Mouse (Mus musculus): ENCODE measurements around the gene Fam189a1. TPM values are rescaled to one million over a fixed set of nuclear protein-coding genes. Genes with fewer than 3 reads are reported as not detected.
A peak's percentile ranks its signal among the peaks of the same experiment; 100 is the strongest.

The Fam189a1 gene
- polyA plus RNA-seq, 1 experiment from 2014 or later, result 3.6 TPM

DNA sequence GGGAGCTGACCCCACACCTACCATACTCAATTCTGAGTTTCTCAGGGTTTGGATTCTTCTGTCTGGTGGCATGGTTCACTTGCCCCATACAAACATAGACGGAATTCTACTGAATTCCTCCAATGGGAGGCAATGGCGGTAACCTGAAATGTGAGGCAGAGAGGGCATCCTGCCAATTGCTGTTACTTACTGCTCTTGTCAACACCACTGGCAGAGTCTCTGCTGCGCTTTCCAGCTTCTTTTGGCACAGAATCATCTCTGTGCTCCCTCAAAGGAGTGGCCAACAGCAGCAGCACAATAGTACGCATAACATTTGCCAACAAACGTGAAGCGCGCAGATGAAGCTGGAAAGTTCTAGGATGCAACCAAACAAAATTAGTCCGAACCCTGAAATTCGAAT, 266.5 kb downstream of the Fam189a1 start:
- H3K4me2 ChIP-seq (ENCODE audit: low read depth, low read length), result no peak overlapping the region
- no peaks in the 10 kb centered on the region for H3K36me3 ChIP-seq (ENCODE audit: control insufficient read depth, insufficient read depth, low read length)
- H3K4me3 ChIP-seq (ENCODE audit: low read depth, low read length), result no peak overlapping the region
- no peaks in the 10 kb centered on the region for H3K9me3 ChIP-seq (ENCODE audit: control insufficient read depth, low read length)
- H3K27ac ChIP-seq (replicated peaks; ENCODE audit: low read depth, low read length), result no peak overlapping the region
- H3K4me1 ChIP-seq (ENCODE audit: control insufficient read depth, insufficient read depth, low read length), result peaks cover 6% of the 10 kb centered on the region; the same call in 1 of the 2 replicates
- no peak for ATAC-seq (ENCODE audit: low read depth)
- DNase-seq (ENCODE audit: low spot score), result peak; percentile 90
- 59% methylated on average over 9 of the region's 9 CpGs for WGBS
- H3K27me3 ChIP-seq (replicated peaks; ENCODE audit: control insufficient read depth, insufficient read depth, low read length), result no peaks in the 10 kb centered on the region
- H3K9ac ChIP-seq (ENCODE audit: low read depth, low read length), result no peak overlapping the region

DNA sequence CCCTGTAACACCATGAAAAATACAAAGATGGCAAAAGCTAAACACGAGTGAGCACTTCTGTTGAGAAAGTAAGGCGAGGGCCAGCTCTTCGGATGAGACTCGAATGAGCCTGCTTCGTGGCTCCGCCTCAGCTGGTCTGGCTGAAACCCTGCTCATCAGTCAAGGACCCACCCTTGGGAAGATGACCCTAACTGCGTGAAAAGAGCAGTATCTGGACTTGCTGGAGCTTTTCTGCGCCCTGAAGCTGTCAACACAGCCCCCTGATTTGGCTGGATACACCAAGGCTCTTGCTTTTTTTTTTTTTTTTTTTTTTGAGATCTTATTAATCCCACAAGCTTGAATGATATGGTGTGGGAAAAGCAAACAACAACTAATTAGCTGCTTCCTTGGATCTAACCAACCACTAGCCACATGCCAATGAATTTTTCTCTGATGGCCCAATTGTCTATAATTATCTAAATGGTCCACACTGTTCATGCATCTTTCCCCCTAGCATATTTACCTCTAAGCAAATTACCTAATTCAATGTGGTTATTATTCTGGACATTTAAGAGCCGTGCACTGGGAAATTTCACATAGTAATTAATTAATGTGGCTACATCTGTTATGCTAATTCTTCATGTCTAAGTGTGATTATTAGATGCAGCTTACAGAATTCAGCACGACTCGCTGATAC, 272.0 kb downstream of the Fam189a1 start:
- no peaks in the 10 kb centered on the region for H3K27me3 ChIP-seq (replicated peaks; ENCODE audit: control insufficient read depth, insufficient read depth, low read length)
- DNase-seq (ENCODE audit: low spot score), result no peak
- no peak overlapping the region for H3K9ac ChIP-seq (ENCODE audit: low read depth, low read length)
- H3K36me3 ChIP-seq (ENCODE audit: control insufficient read depth, insufficient read depth, low read length), result no peaks in the 10 kb centered on the region
- H3K27ac ChIP-seq (replicated peaks; ENCODE audit: low read depth, low read length), result no peak overlapping the region
- H3K4me2 ChIP-seq (ENCODE audit: low read depth, low read length), result no peak overlapping the region
- ATAC-seq (ENCODE audit: low read depth), result no peak
- no peak overlapping the region for H3K4me3 ChIP-seq (ENCODE audit: low read depth, low read length)
- no peaks in the 10 kb centered on the region for H3K9me3 ChIP-seq (ENCODE audit: control insufficient read depth, low read length)
- no peaks in the 10 kb centered on the region for H3K4me1 ChIP-seq (ENCODE audit: control insufficient read depth, insufficient read depth, low read length)
- WGBS, result 61% methylated on average over 11 of the region's 11 CpGs

DNA sequence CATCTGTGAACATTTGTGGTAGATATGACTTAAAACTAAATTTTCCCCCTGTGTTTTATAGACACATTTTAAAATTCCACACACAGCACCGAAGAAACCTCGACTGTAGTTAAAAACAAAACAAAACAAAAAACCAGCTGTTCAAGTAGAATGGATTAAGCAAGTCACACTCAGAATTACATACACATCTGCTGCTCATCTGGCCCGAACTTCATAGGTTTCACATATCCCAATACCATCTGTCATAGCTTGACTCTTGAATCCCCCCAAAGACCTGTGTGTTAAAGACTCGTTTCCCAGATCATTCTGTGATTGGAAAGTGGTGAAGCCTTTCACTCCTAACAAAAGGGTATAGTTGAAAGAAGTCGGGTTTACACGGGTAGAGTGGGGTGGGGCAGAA, 274.1 kb downstream of the Fam189a1 start:
- WGBS, result 40% methylated on average over 6 of the region's 6 CpGs
- DNase-seq (ENCODE audit: low spot score) (peak; percentile 68), ATAC-seq (ENCODE audit: low read depth) (no peak)
- H3K9me3 ChIP-seq (ENCODE audit: control insufficient read depth, low read length), result no peaks in the 10 kb centered on the region
- H3K27me3 ChIP-seq (replicated peaks; ENCODE audit: control insufficient read depth, insufficient read depth, low read length), result no peaks in the 10 kb centered on the region
- H3K4me2 ChIP-seq (ENCODE audit: low read depth, low read length), result no peak overlapping the region
- H3K27ac ChIP-seq (replicated peaks; ENCODE audit: low read depth, low read length), result no peak overlapping the region
- no peaks in the 10 kb centered on the region for H3K36me3 ChIP-seq (ENCODE audit: control insufficient read depth, insufficient read depth, low read length)
- H3K4me1 ChIP-seq (ENCODE audit: control insufficient read depth, insufficient read depth, low read length), result no peaks in the 10 kb centered on the region
- no peak overlapping the region for H3K4me3 ChIP-seq (ENCODE audit: low read depth, low read length)
- H3K9ac ChIP-seq (ENCODE audit: low read depth, low read length), result no peak overlapping the region

DNA sequence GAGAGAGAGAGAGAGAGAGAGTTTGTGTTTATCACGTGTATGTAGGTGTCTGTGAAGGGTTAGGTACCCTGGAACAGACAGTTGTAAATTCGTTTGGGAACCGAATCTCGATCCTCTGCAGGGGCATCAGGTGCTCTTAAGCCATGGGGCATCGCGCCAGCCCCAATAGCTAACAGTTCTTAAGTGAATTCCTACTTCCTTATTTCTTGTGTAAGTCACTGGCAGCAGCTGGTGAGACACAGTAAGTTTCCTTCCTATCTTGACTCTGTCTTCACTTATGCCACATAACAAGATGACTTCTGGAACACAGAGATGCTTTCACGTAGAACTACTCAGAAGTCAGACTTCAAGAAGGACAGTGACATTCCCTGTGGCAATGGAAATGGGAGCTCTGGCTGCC, 275.0 kb downstream of the Fam189a1 start:
- no peak overlapping the region for H3K4me2 ChIP-seq (ENCODE audit: low read depth, low read length)
- no peak for DNase-seq (ENCODE audit: low spot score)
- no peaks in the 10 kb centered on the region for H3K27me3 ChIP-seq (replicated peaks; ENCODE audit: control insufficient read depth, insufficient read depth, low read length)
- H3K27ac ChIP-seq (replicated peaks; ENCODE audit: low read depth, low read length), result no peak overlapping the region
- no peaks in the 10 kb centered on the region for H3K4me1 ChIP-seq (ENCODE audit: control insufficient read depth, insufficient read depth, low read length)
- no peak overlapping the region for H3K4me3 ChIP-seq (ENCODE audit: low read depth, low read length)
- no peak for ATAC-seq (ENCODE audit: low read depth)
- H3K9ac ChIP-seq (ENCODE audit: low read depth, low read length), result no peak overlapping the region
- no peaks in the 10 kb centered on the region for H3K9me3 ChIP-seq (ENCODE audit: control insufficient read depth, low read length)
- no peaks in the 10 kb centered on the region for H3K36me3 ChIP-seq (ENCODE audit: control insufficient read depth, insufficient read depth, low read length)
- WGBS, result 80% methylated on average over 7 of the region's 7 CpGs

DNA sequence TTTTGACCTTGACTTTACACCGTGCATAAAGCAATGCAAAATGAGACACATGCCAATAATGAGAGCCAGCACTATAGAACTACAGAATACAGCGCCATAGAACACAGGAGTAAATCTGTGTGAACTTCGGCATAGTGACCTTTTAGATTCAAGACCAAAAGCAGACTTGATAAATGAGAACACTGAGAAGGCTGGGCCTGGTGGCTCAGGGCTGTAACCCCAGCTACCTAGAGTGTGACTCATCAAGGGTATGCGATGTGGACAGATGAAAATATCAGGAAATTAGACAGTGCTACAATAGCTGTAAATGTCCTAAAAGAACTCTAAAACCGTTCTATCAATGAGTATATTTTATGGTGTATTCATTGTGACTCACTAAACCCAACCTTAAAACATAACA, 276.0 kb downstream of the Fam189a1 start:
- no peaks in the 10 kb centered on the region for H3K36me3 ChIP-seq (ENCODE audit: control insufficient read depth, insufficient read depth, low read length)
- H3K27me3 ChIP-seq (replicated peaks; ENCODE audit: control insufficient read depth, insufficient read depth, low read length), result no peaks in the 10 kb centered on the region
- no peak for ATAC-seq (ENCODE audit: low read depth)
- H3K9ac ChIP-seq (ENCODE audit: low read depth, low read length), result no peak overlapping the region
- no peak for DNase-seq (ENCODE audit: low spot score)
- no peaks in the 10 kb centered on the region for H3K9me3 ChIP-seq (ENCODE audit: control insufficient read depth, low read length)
- no peaks in the 10 kb centered on the region for H3K4me1 ChIP-seq (ENCODE audit: control insufficient read depth, insufficient read depth, low read length)
- no peak overlapping the region for H3K27ac ChIP-seq (replicated peaks; ENCODE audit: low read depth, low read length)
- no peak overlapping the region for H3K4me2 ChIP-seq (ENCODE audit: low read depth, low read length)
- WGBS, result 65% methylated on average over 5 of the region's 5 CpGs
- H3K4me3 ChIP-seq (ENCODE audit: low read depth, low read length), result no peak overlapping the region

DNA sequence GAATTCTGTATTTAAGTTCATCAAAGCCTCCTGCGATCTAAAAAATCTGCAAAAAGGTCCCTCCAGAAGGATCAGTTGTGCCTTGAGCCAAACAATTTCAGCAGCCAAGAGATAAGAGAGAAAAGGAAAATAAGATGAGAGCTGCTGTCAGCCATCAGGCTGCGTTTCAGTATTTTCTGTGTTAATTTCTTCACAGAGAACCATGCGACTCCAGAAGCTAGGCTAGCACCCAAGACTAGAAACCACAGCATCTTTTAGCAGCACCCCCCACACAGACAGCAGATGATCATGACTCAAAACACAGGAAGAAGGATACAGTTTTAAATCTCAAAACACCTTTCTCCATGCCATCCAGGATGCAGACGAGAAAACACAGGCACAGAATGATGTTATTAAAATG, 281.4 kb downstream of the Fam189a1 start:
- no peak overlapping the region for H3K9ac ChIP-seq (ENCODE audit: low read depth, low read length)
- ATAC-seq (ENCODE audit: low read depth) (no peak), DNase-seq (ENCODE audit: low spot score) (no peak)
- no peaks in the 10 kb centered on the region for H3K9me3 ChIP-seq (ENCODE audit: control insufficient read depth, low read length)
- H3K36me3 ChIP-seq (ENCODE audit: control insufficient read depth, insufficient read depth, low read length), result no peaks in the 10 kb centered on the region
- no peaks in the 10 kb centered on the region for H3K27me3 ChIP-seq (replicated peaks; ENCODE audit: control insufficient read depth, insufficient read depth, low read length)
- H3K27ac ChIP-seq (replicated peaks; ENCODE audit: low read depth, low read length), result no peak overlapping the region
- H3K4me3 ChIP-seq (ENCODE audit: low read depth, low read length), result no peak overlapping the region
- H3K4me2 ChIP-seq (ENCODE audit: low read depth, low read length), result no peak overlapping the region
- peaks cover 11% of the 10 kb centered on the region for H3K4me1 ChIP-seq (ENCODE audit: control insufficient read depth, insufficient read depth, low read length)
- 82% methylated on average over 4 of the region's 4 CpGs for WGBS

DNA sequence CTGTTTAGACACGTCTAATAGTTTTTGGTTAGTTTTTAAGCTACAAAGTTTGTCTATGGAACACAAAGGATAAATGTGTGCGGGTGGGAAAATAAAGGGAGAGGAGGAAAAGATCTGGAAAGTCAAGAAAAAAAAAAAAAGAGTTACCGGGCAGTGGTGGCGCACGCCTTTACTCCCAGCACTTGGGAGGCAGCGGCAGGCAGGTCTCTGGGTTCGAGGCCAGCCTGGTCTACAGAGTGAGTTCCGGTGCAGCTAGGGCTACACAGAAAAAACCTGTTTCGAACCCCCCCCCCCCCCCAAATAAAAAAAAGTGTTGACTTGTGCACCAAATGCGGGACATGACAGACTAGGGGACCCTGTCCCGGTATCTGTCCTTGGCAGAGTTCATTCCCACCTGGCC, 283.1 kb downstream of the Fam189a1 start:
- peak overlapping the region; percentile 97 for H3K27ac ChIP-seq (replicated peaks; ENCODE audit: low read depth, low read length)
- no peaks in the 10 kb centered on the region for H3K27me3 ChIP-seq (replicated peaks; ENCODE audit: control insufficient read depth, insufficient read depth, low read length)
- H3K4me3 ChIP-seq (ENCODE audit: low read depth, low read length), result peak overlapping the region; percentile 79
- DNase-seq (ENCODE audit: low spot score) (no peak), ATAC-seq (ENCODE audit: low read depth) (no peak; the same call in 1 of the 2 replicates)
- H3K4me2 ChIP-seq (ENCODE audit: low read depth, low read length), result peak overlapping the region; percentile 77
- H3K36me3 ChIP-seq (ENCODE audit: control insufficient read depth, insufficient read depth, low read length), result no peaks in the 10 kb centered on the region
- WGBS, result 22% methylated on average over 9 of the region's 11 CpGs
- peak overlapping the region; percentile 95 for H3K9ac ChIP-seq (ENCODE audit: low read depth, low read length)
- no peaks in the 10 kb centered on the region for H3K9me3 ChIP-seq (ENCODE audit: control insufficient read depth, low read length)
- H3K4me1 ChIP-seq (ENCODE audit: control insufficient read depth, insufficient read depth, low read length), result peaks cover 11% of the 10 kb centered on the region

DNA sequence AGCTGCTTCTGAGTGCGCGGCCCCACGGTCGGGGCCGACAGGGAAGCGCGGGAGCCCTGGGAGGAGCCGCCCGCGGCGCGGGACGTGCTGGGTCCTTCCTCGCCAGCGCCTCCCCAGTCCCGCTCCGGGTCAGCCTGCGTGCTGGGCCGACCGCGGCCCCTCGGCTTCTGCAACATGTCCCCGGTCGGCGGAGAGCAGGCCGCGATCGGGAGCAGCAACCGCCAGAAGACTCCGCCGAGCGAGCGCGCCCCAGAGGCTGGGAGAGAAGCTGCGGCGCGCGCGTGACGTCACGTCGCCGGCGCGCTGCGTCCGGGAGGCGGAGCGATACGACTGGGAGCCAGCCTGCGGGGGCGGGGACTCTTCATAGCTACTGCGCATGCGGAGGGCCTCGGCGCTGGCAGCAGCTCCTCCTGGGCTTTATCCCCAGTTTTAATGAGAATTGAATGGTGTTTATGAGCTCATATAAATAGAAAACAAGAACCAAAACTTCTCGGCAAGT, 283.6 kb downstream of the Fam189a1 start, which contains the start of gene Nsmce3:
Gene Nsmce3 (minus strand): TSS at position 255 of the 499 bp plus-strand sequence.
- DNase-seq (ENCODE audit: low spot score), result peak; percentile 97
- peak within 1 kb of the TSS; percentile 77 for H3K4me2 ChIP-seq (ENCODE audit: low read depth, low read length)
- H3K27ac ChIP-seq (replicated peaks; ENCODE audit: low read depth, low read length), result peak within 1 kb of the TSS; percentile 97
- H3K27me3 ChIP-seq (replicated peaks; ENCODE audit: control insufficient read depth, insufficient read depth, low read length), result no peaks in the 10 kb centered on the region
- no peaks in the 10 kb centered on the region for H3K36me3 ChIP-seq (ENCODE audit: control insufficient read depth, insufficient read depth, low read length)
- peak within 1 kb of the TSS; percentile 95 for H3K9ac ChIP-seq (ENCODE audit: low read depth, low read length)
- H3K4me1 ChIP-seq (ENCODE audit: control insufficient read depth, insufficient read depth, low read length), result peaks cover 11% of the 10 kb centered on the region
- ATAC-seq (ENCODE audit: low read depth), result peak; percentile 95
- WGBS, result under 1% methylated on average over 26 of the region's 57 CpGs
- H3K9me3 ChIP-seq (ENCODE audit: control insufficient read depth, low read length), result no peaks in the 10 kb centered on the region
- peak within 1 kb of the TSS; percentile 79 for H3K4me3 ChIP-seq (ENCODE audit: low read depth, low read length)
